Mouse (Mus musculus) R1 (cell line): ENCODE measurements around the gene Spns2.

Source experiments
- DNase-seq: peaks from one replicate; pipeline ENCODE4 v3.0.0-alpha.2; 2018; ENCODE audit warnings: low read depth, low spot score

Spns2 gene

GRCm38 (mm10) chr11:72489881-72490301, at the start of gene Spns2:
Gene Spns2, minus strand, starts transcription at chr11:72489904.
- DNase-seq: peak; percentile 92

GRCm38 (mm10) chr11:72538811-72539210, 49.1 kb upstream of the Spns2 start:
- no peak for DNase-seq

GRCm38 (mm10) chr11:72538037-72538755, 48.5 kb upstream of the Spns2 start:
- DNase-seq: peak; percentile 88

- no peak for DNase-seq
These were observed 47.8 kb upstream of the Spns2 start for GRCm38 (mm10) chr11:72537503-72537902.

GRCm38 (mm10) chr11:72535519-72535918, 45.8 kb upstream of the Spns2 start:
- peak; percentile 74 for DNase-seq

GRCm38 (mm10) chr11:72532890-72533289, 43.2 kb upstream of the Spns2 start:
- no peak for DNase-seq

GRCm38 (mm10) chr11:72531632-72532031, 41.9 kb upstream of the Spns2 start:
- no peak for DNase-seq

GRCm38 (mm10) chr11:72531144-72531543, 41.4 kb upstream of the Spns2 start:
- DNase-seq: no peak

- DNase-seq: no peak
These were observed 36.5 kb upstream of the Spns2 start for GRCm38 (mm10) chr11:72526190-72526589.

- no peak for DNase-seq
These were observed 34.0 kb upstream of the Spns2 start for GRCm38 (mm10) chr11:72523711-72524110.

- DNase-seq: no peak
These were observed 32.9 kb upstream of the Spns2 start for GRCm38 (mm10) chr11:72522616-72523041.

GRCm38 (mm10) chr11:72521598-72522541, 32.2 kb upstream of the Spns2 start:
- DNase-seq: no peak

GRCm38 (mm10) chr11:72519895-72520294, 30.2 kb upstream of the Spns2 start:
- DNase-seq: no peak

GRCm38 (mm10) chr11:72519189-72519588, 29.5 kb upstream of the Spns2 start:
- DNase-seq: no peak

- DNase-seq: no peak
These were observed 28.7 kb upstream of the Spns2 start for GRCm38 (mm10) chr11:72518449-72518848.

- DNase-seq: no peak
These were observed 25.3 kb upstream of the Spns2 start for GRCm38 (mm10) chr11:72514967-72515366.

- no peak for DNase-seq
These were observed 18.9 kb upstream of the Spns2 start for GRCm38 (mm10) chr11:72508651-72509050.

- DNase-seq: no peak
These were observed 17.9 kb upstream of the Spns2 start for GRCm38 (mm10) chr11:72507651-72508050.

GRCm38 (mm10) chr11:72504016-72504797, 14.5 kb upstream of the Spns2 start:
- DNase-seq: no peak

- no peak for DNase-seq
These were observed 13.8 kb upstream of the Spns2 start for GRCm38 (mm10) chr11:72503501-72503921.

GRCm38 (mm10) chr11:72502236-72502635, 12.5 kb upstream of the Spns2 start:
- no peak for DNase-seq
